Mouse (Mus musculus): ENCODE results near the gene Cage1.
A peak's percentile ranks its signal among the peaks of the same experiment; 100 is the strongest.

Cage1 gene

GRCm38 (mm10) chr13:38010444-38010910, 26.4 kb downstream of the Cage1 start:
- peak; percentile 72 for DNase-seq (ENCODE audit: low read depth)

- DNase-seq (ENCODE audit: low read depth) = no peak
These were observed 27.0 kb downstream of the Cage1 start for GRCm38 (mm10) chr13:38009721-38010408.

GRCm38 (mm10) chr13:38007972-38008371, 28.9 kb downstream of the Cage1 start:
- DNase-seq (ENCODE audit: low read depth) = no peak

GRCm38 (mm10) chr13:38002461-38002860, 34.4 kb downstream of the Cage1 start:
- peak; percentile 25 for DNase-seq (ENCODE audit: low read depth)

GRCm38 (mm10) chr13:37999713-38000112, 37.2 kb downstream of the Cage1 start:
- DNase-seq (ENCODE audit: low read depth) = no peak

GRCm38 (mm10) chr13:37994405-37994749, 42.5 kb downstream of the Cage1 start:
- no peak for DNase-seq (ENCODE audit: low read depth)

- peak; percentile 96 for DNase-seq (ENCODE audit: low read depth)
These were observed 43.0 kb downstream of the Cage1 start, which contains the start of gene Ssr1 for GRCm38 (mm10) chr13:37993704-37994404. Gene Ssr1 (minus strand): TSS chr13:37994217.

GRCm38 (mm10) chr13:37993376-37993703, 43.5 kb downstream of the Cage1 start:
- no peak for DNase-seq (ENCODE audit: low read depth)

- peak; percentile 39 for DNase-seq (ENCODE audit: low read depth)
These were observed 44.1 kb downstream of the Cage1 start for GRCm38 (mm10) chr13:37992638-37993371.

- no peak for DNase-seq (ENCODE audit: low read depth)
These were observed 47.2 kb downstream of the Cage1 start for GRCm38 (mm10) chr13:37989701-37990100.

GRCm38 (mm10) chr13:37986166-37986565, 50.7 kb downstream of the Cage1 start:
- no peak for DNase-seq (ENCODE audit: low read depth)

- no peak for DNase-seq (ENCODE audit: low read depth)
These were observed 55.8 kb downstream of the Cage1 start for GRCm38 (mm10) chr13:37981063-37981462.

- DNase-seq (ENCODE audit: low read depth) = no peak
These were observed 56.5 kb downstream of the Cage1 start for GRCm38 (mm10) chr13:37980346-37980745.

- no peak for DNase-seq (ENCODE audit: low read depth)
These were observed 57.4 kb downstream of the Cage1 start for GRCm38 (mm10) chr13:37979506-37979905.

GRCm38 (mm10) chr13:37974731-37975130, 62.1 kb downstream of the Cage1 start:
- DNase-seq (ENCODE audit: low read depth) = no peak

GRCm38 (mm10) chr13:37974036-37974435, 62.8 kb downstream of the Cage1 start:
- DNase-seq (ENCODE audit: low read depth) = no peak

- DNase-seq (ENCODE audit: low read depth) = no peak
These were observed 65.9 kb downstream of the Cage1 start for GRCm38 (mm10) chr13:37970887-37971530.

GRCm38 (mm10) chr13:37969988-37970387, 66.9 kb downstream of the Cage1 start:
- DNase-seq (ENCODE audit: low read depth) = no peak

GRCm38 (mm10) chr13:37969337-37969736, 67.5 kb downstream of the Cage1 start:
- peak; percentile 85 for DNase-seq (ENCODE audit: low read depth)

GRCm38 (mm10) chr13:37967565-37967964, 69.3 kb downstream of the Cage1 start:
- DNase-seq (ENCODE audit: low read depth) = no peak

GRCm38 (mm10) chr13:37967052-37967437, 69.8 kb downstream of the Cage1 start:
- DNase-seq (ENCODE audit: low read depth) = no peak

- no peak for DNase-seq (ENCODE audit: low read depth)
These were observed 70.4 kb downstream of the Cage1 start for GRCm38 (mm10) chr13:37966256-37967051.
